Mouse (Mus musculus): ENCODE measurements at regions not wholly inside any gene's neighbourhood (a gene's known extent, or its start where the extent isn't known, plus 50 kb on each side); places are given as distances from the start of the nearest gene placed in this dataset.

- Histone ChIP-seq H3K79me2 (ENCODE audit: control insufficient read depth, insufficient read depth, low read length, poor library complexity) (no peaks in the 10 kb centered on the region), H3K4me3 (ENCODE audit: control insufficient read depth in 1 of 2, insufficient read depth in 1 of 2, low read depth in 2 of 2, low read length in 2 of 2) (no peak overlapping the region), H3K4me1 (ENCODE audit: control insufficient read depth in 1 of 2, insufficient read depth in 2 of 2, low read length in 2 of 2) (no peaks in the 10 kb centered on the region), H3K36me3 (ENCODE audit: control insufficient read depth in 1 of 2, insufficient read depth in 2 of 2, low read length in 2 of 2) (no peaks in the 10 kb centered on the region), H3K27me3 (ENCODE audit: control insufficient read depth in 1 of 2, insufficient read depth in 2 of 2, low read length in 2 of 2) (no peaks in the 10 kb centered on the region), H3K9ac (ENCODE audit: control insufficient read depth, low read depth, low read length, poor library complexity, severe bottlenecking) (no peak overlapping the region), H3K9me3 (replicated peaks; ENCODE audit: insufficient read depth, low read length) (no peaks in the 10 kb centered on the region), H3K27ac (ENCODE audit: control insufficient read depth, low read depth, low read length) (no peak overlapping the region)
- no peak for TF ChIP-seq NRF1 (IDR thresholded peaks at IDR 0.05; ENCODE audit: insufficient read depth, low read depth, low read length, poor library complexity, severe bottlenecking)
- no peak for TF ChIP-seq SMC3 (IDR thresholded peaks at IDR 0.05; ENCODE audit: low read depth, low read length)
- no peak for TF ChIP-seq GABPA (IDR thresholded peaks at IDR 0.05; ENCODE audit: low read depth, low read length)
- no peak for TF ChIP-seq ETS1 (IDR thresholded peaks at IDR 0.05; ENCODE audit: low read depth, low read length)
- TF ChIP-seq CTCF (IDR thresholded peaks at IDR 0.05 in 2 of 3, conservative IDR thresholded peaks at IDR 0.05 in 1 of 3; ENCODE audit: control insufficient read depth in 1 of 3, insufficient read depth in 1 of 3, low read depth in 2 of 3, low read length in 3 of 3, poor library complexity in 1 of 3, severe bottlenecking in 1 of 3) = no peak
- no peak for TF ChIP-seq GATA1 (IDR thresholded peaks at IDR 0.05; ENCODE audit: low read depth, low read length)
- no peak for TF ChIP-seq TBP (IDR thresholded peaks at IDR 0.05; ENCODE audit: low read depth, low read length)
- no peak for TF ChIP-seq ZKSCAN1 (IDR thresholded peaks at IDR 0.05; ENCODE audit: low read depth, low read length)
- no peak for TF ChIP-seq HCFC1 (IDR thresholded peaks at IDR 0.05; ENCODE audit: low read depth, low read length)
- no peak for TF ChIP-seq UBTF (IDR thresholded peaks at IDR 0.05; ENCODE audit: borderline replicate concordance, insufficient read depth, low read depth, low read length)
- no peak for TF ChIP-seq CHD2 (IDR thresholded peaks at IDR 0.05; ENCODE audit: low read length)
- TF ChIP-seq BHLHE40 (IDR thresholded peaks at IDR 0.05; ENCODE audit: borderline replicate concordance, low read depth, low read length) = no peak
- no peak for TF ChIP-seq MAZ (IDR thresholded peaks at IDR 0.05; ENCODE audit: low read depth, low read length)
- TF ChIP-seq EP300 (IDR thresholded peaks at IDR 0.05; ENCODE audit: low read depth in 1 of 2, low read length in 2 of 2) = no peak
- no peak for TF ChIP-seq SIN3A (IDR thresholded peaks at IDR 0.05; ENCODE audit: low read length)
- no peak for TF ChIP-seq ELF1 (IDR thresholded peaks at IDR 0.05; ENCODE audit: low read depth, low read length)
- TF ChIP-seq RCOR1 (IDR thresholded peaks at IDR 0.05; ENCODE audit: low read depth, low read length) = no peak
- no peak for TF ChIP-seq JUND (IDR thresholded peaks at IDR 0.05; ENCODE audit: low read depth, low read length)
- no peak for DNase-seq (ENCODE audit: low read depth, low spot score)
These were observed 712.1 kb downstream of the Tlr4 start for GRCm38 (mm10) chr4:67539466-67539865.

- Histone ChIP-seq H3K4me3 (ENCODE audit: control insufficient read depth in 1 of 2, insufficient read depth in 1 of 2, low read depth in 2 of 2, low read length in 2 of 2) (no peak overlapping the region), H3K4me1 (ENCODE audit: control insufficient read depth in 1 of 2, insufficient read depth in 2 of 2, low read length in 2 of 2) (no peaks in the 10 kb centered on the region), H3K27ac (ENCODE audit: control insufficient read depth, low read depth, low read length) (no peak overlapping the region), H3K79me2 (ENCODE audit: control insufficient read depth, insufficient read depth, low read length, poor library complexity) (no peaks in the 10 kb centered on the region), H3K27me3 (ENCODE audit: control insufficient read depth in 1 of 2, insufficient read depth in 2 of 2, low read length in 2 of 2) (no peaks in the 10 kb centered on the region), H3K36me3 (ENCODE audit: control insufficient read depth in 1 of 2, insufficient read depth in 2 of 2, low read length in 2 of 2) (no peaks in the 10 kb centered on the region), H3K9ac (ENCODE audit: control insufficient read depth, low read depth, low read length, poor library complexity, severe bottlenecking) (no peak overlapping the region), H3K9me3 (replicated peaks; ENCODE audit: insufficient read depth, low read length) (no peaks in the 10 kb centered on the region)
- TF ChIP-seq ZNF384 (IDR thresholded peaks at IDR 0.05; ENCODE audit: low read depth, low read length) (no peak), ZC3H11A (IDR thresholded peaks at IDR 0.05; ENCODE audit: low read depth, low read length) (no peak), POLR2AphosphoS5 (IDR thresholded peaks at IDR 0.05; ENCODE audit: borderline replicate concordance, low read depth, low read length) (no peak), MYB (IDR thresholded peaks at IDR 0.05; ENCODE audit: low read depth, low read length) (no peak), USF1 (IDR thresholded peaks at IDR 0.05; ENCODE audit: low read depth, low read length) (no peak), JUND (IDR thresholded peaks at IDR 0.05; ENCODE audit: low read depth, low read length) (no peak), CHD2 (IDR thresholded peaks at IDR 0.05; ENCODE audit: low read length) (no peak), ZKSCAN1 (IDR thresholded peaks at IDR 0.05; ENCODE audit: low read depth, low read length) (no peak), NRF1 (IDR thresholded peaks at IDR 0.05; ENCODE audit: insufficient read depth, low read depth, low read length, poor library complexity, severe bottlenecking) (no peak), TBP (IDR thresholded peaks at IDR 0.05; ENCODE audit: low read depth, low read length) (no peak), USF2 (IDR thresholded peaks at IDR 0.05; ENCODE audit: borderline replicate concordance in 1 of 2, insufficient read depth in 1 of 2, low read depth in 1 of 2, low read length in 2 of 2) (no peak), ELF1 (IDR thresholded peaks at IDR 0.05; ENCODE audit: low read depth, low read length) (no peak)
- DNase-seq (ENCODE audit: low read depth, low spot score) = no peak
These were observed 718.6 kb downstream of the Tlr4 start for GRCm38 (mm10) chr4:67546013-67546412.

Measured in MEL (cell line).